Mouse (Mus musculus) small intestine, adult 2 months (tissue): ENCODE data around the gene Prss43.

Source experiments
- CTCF ChIP-seq: fragments of 200-500 bp; IDR thresholded peaks from 2 replicates; pipeline ENCODE4 v1.5.1; 2012; ENCODE audit warnings: low read depth, mild to moderate bottlenecking, control low read depth, inconsistent platforms, low read length, moderate library complexity, mixed read lengths; ENCODE audit not compliant: insufficient replicate concordance, insufficient read length; ENCODE audit errors: extremely low read depth
- POLR2A ChIP-seq: fragments of 200-500 bp; IDR thresholded peaks from 2 replicates; pipeline ENCODE4 v1.6.1; 2012; ENCODE audit warnings: low read depth, mild to moderate bottlenecking, control low read depth, inconsistent platforms, low read length, moderate library complexity

- TF ChIP-seq POLR2A (no peak), CTCF (no peak)
Measured at GRCm38 (mm10) chr9:110856920-110857319, 30.4 kb downstream of the Prss43 start.
